Mouse (Mus musculus) retina, postnatal 7 days (tissue): ENCODE results near the gene Smok2a.
"Not testable (repeated sequence)": the region's sequence is repeated elsewhere in the genome, so short reads cannot be mapped to it uniquely, and the experiment has no call there.

Experiments
- DNase-seq: peaks from one replicate; pipeline ENCODE4 v3.0.0-alpha.2; 2012; ENCODE audit warnings: low read depth, low spot score

The Smok2a gene

DNA sequence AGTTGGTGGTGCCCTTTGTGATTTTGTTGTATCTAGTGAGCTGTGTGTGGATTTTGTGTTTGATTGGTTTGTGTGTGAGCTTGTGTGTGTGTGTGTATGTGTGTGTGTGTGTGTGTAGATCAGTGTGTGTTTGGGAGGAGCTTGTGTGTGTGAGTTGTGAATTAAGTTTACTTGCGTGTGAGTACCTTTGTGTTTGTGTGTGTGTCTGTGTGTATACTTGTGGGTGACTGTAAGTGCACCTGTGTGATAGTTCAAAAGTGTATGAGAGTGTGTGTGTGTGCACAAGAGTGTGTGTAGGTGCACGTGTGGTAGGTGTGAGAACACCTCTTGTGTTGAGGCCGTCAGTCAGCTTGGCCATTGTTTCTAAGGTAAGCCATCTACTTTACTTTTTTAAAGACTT lies at the start of gene Smok2a:
TSS of gene Smok2a (plus strand) at position 301 of the 400 bp plus-strand sequence.
- DNase-seq, result no peak

DNA sequence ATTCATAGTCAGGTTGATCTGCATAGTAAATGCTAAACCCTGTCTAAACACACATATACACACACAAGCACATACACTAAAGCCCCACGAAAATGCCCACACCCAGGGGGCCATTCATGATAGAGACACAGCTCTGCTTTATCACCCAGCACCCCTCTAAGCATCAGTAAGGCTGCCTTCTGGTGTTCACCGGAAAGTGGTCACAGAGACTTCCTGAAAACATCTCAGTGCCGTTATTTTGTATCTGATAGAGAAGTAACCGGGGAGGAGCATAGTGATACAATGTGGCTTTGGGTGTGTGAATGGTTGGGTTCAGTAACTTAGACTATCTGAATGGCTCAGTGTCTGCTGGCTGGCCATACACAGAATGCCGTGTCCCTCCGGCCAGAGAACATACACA lies 47.4 kb upstream of the Smok2a start:
- not testable (repeated sequence) for DNase-seq

DNA sequence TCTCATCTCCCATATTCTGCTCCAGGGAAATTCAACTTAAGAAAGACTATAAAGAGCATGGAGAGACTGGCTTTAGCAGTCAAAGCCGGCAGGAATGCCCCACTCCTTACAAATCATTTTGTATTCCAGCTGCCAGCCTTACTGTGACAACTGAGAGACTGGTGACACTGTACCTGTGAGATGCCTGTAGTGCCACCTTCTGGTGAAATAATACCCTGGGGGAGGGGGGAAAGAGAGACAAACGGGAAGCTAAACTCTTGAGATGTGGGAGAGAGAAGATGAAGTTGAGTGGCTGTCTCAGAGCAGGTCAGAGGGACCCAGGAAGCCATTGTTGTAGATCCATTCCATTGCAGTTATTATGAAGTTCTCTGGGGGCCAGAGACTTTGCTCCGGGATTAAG lies 47.0 kb upstream of the Smok2a start:
- DNase-seq, result not testable (repeated sequence)

DNA sequence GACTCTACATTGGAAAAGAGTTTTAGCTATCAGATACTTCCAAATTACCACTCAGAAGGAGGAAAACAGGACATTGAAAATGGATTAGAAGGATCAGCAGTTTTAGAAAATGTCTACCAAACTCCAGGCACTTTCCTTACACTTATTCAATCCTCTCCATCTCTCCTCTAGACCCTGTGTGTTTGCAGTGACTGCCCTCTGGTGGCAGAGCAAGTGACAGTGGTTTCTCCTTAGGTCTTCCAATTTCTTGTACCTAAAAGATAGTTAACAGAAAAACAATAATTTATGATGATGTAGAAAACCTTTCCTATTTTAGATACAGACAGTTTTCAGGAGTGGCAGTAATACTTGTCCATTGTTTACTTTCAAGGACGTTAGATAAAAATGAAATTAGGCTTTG lies 45.4 kb upstream of the Smok2a start:
- not testable (repeated sequence) for DNase-seq

DNA sequence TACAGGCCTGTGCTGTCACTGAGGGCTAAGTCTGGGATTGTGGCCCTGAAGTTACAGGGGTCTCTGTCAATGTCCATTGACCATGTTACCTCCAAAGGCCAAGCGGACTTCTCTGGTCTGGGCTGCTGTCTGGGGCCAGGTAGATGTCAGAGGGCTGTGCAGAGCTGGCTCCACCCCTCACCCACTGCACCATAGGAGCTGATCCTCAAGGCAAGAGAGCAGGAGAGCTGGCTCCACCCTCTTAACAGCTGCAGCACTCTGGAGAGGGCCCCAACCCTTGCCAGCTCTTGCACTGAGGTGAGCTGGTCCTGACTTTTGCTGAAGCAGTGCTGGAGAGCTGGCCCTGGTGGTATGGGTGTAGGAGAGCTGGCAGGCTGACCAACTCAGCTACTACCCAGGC lies 43.2 kb upstream of the Smok2a start:
- not testable (repeated sequence) for DNase-seq

DNA sequence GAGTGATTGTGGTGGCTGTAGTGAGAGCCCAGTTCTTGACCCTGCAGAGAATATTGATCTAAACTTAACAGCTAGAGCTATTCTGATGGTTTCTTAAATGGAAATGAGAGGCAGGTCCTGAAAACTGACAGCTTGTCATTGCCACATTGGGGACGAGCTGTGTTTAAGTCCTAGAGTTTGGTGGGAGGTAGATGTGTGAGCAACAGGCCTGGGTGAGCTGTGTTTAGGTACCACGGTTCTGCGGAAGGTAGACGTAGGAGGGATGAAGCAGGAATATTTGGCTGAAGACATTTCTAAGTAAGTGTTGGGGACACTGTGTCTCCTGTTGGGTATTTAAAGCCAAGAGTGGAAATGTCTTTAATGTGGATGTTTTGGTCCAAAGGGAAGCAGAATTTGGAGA lies 42.0 kb upstream of the Smok2a start:
- DNase-seq, result not testable (repeated sequence)

DNA sequence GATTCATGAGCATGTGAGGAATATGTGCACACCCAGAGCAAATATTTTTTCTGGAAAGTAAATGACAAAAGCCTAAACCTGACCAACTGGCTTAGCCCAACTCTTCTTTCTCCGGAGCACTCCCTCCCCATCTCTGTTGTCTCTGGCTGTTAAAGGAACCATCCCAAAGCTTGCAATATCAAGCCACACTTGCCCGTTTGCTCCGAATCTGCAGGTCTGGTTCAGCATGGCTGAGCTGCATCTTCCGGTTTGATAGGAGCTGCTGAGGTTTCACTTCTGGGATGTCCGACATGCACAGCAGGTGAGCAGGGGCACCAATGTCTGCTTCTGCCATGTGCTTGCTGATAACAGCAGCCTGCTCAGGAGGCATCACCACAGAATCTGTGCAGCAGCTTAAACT lies 40.5 kb upstream of the Smok2a start:
- not testable (repeated sequence) for DNase-seq

DNA sequence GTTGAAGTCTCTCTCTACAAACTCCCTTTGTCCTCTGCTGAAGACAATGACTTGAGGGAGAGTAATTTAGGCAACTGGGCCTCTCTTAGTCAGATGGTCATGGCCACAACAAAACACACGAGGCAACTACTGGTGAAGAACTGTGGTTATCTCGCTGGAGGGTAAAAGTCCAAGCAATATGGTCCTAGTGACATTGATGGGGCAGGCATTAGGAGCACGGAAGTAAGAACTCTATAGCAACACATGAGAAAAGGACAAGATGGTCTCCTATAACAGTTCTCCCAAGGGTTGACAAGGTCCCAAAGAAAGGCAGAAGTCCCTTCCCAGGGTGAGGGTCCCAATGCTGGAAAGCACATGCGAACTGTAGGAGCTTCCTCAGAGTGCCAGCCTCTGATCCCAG lies 38.3 kb upstream of the Smok2a start:
- not testable (repeated sequence) for DNase-seq

DNA sequence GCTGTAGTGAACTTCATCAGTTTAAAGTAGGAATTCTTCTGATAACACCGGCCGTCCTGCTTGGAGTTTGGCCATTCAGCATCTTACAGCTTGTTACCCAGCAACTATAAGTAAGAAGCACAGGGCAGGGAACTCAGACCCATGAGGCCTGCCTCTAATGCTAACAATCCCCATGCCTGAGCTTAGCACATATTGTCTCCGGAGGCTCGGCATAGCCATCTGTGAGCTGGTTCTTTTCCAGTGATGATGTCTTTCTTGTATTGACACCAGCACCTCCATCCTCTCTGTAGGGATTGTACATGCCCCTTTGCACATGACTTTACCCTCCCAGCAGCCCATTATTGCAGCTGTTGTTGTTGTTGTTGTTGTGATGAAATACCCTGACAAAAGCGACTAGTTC lies 36.5 kb upstream of the Smok2a start:
- DNase-seq, result not testable (repeated sequence)

DNA sequence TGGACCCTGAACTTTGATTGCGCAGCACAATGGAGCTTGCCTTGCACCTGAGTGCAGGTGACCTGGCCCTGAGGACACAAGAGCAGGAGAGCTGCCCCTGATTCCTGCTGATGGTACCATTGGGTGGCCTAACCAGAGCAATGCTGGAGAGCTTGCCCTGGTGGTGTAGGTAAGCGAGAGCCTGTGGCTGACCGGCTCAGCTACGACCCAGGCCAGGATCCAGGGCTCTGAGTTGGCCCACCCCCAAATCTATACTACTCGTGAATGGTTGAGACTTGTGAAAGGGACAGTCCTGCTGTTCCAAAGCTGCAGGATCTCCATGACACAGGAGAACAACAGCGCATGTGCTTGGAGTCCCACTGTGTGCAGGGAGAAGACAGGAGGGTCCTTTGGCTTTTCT lies 34.4 kb upstream of the Smok2a start:
- not testable (repeated sequence) for DNase-seq

DNA sequence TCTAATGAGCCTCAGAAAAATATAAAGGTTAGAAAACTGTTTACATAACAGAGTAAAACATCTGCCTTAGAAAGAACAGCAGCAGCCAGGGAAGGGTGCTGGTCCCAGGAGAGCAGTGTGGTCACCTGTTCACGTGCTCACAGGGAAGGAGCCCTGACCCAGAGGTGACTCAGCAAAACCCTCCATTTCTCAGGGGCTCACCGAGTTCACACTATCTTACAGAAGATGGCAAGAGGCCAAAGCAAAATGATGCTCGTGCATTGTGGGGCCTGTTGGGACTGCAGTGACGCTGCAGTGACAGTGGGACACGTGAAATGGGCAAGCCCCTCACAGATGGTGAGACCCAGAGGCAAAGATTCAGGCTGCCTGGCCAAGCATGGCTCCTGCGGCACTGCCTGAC lies 33.4 kb upstream of the Smok2a start:
- DNase-seq, result not testable (repeated sequence)

DNA sequence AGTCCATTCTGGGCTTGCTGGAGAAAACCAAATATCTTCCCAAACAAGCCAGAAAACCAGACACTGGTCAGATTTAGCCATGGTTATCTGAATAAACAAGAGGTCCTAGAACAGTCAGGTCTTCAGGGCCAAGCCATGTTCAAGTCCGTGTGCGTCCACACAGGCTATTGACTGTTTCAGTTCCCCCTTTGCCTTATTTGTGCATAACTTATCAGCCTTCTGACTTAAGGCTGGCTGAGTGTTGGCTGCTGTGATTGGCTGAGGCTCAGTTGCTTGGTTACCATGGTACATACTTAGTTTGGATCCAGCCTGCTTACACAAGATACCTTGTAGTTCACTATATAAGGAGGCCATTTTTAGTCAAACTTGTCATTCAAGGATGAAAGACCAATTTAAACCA lies 32.1 kb upstream of the Smok2a start:
- not testable (repeated sequence) for DNase-seq

DNA sequence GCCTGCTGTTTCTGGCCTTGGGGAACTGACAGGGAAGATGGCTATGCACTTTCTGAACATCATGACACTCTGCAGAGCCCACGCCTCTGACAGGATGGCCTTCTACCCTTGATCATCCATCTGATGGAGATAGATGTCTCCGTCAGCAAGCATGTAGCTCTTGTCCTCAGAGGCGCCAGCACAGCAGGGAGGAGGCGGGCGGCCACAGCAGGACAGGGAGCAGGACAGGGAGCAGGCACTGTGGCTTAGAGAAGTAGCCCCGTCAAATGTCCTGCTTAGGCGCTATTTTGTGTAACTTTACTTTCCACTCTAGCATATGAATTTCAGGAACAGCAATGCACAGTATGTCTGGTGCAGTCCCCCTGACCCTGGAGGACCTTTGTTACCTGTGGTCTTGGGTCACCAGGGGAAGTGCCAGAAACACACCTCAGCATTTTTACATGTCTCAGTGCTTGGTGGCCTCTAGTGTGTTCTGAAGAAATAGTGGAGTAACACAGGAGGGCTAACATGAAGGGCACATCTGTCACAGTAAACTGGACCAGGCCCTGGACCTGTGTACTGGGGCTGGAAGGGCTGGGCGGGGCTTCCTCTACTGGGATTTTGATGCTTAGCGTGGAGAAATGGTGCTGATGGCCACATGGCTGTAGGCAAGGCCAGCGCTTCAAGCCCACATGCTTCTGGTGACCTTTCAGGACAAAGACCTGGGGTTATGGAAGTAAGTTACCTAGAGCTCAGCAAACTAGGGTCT lies 30.0 kb upstream of the Smok2a start:
- DNase-seq, result not testable (repeated sequence)

DNA sequence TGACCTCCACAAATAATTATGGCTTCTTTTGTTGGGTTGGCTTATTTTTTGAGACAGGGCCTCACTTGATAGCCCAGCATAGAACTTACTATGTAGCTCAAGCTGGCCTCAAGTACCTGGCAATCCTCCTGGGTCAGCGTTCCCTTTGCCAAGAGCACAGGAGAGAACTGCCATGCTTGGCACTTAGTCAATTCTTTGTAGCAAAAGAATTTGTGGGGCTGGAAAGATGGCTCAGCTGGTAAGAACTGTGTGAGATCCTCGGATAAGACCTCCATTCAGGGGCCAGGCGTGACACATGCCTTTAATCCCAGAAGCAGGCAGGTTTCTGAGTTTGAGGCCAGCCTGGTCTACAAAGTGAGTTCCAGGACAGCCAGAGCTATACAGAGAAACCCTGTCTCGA lies 24.5 kb upstream of the Smok2a start:
- not testable (repeated sequence) for DNase-seq

DNA sequence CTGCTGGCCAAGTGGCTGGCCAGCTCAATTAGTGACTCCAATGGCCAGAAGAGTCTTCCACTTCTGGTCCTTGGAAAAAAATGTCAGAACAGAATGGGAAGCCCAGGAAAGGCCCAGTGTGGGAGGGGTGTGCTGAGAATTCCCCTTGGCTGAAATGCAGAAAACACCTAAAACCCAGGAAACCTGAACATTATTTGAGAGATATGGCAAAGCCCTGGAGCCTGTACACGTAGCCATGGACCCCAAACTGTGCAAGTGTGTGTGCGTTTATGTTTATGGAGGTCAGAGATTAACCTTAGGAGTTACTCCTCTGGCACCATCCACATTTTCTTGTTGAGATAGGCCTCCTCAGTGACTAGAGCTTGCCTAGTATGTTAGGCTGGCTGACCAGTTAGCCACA lies 22.2 kb upstream of the Smok2a start:
- DNase-seq, result not testable (repeated sequence)

DNA sequence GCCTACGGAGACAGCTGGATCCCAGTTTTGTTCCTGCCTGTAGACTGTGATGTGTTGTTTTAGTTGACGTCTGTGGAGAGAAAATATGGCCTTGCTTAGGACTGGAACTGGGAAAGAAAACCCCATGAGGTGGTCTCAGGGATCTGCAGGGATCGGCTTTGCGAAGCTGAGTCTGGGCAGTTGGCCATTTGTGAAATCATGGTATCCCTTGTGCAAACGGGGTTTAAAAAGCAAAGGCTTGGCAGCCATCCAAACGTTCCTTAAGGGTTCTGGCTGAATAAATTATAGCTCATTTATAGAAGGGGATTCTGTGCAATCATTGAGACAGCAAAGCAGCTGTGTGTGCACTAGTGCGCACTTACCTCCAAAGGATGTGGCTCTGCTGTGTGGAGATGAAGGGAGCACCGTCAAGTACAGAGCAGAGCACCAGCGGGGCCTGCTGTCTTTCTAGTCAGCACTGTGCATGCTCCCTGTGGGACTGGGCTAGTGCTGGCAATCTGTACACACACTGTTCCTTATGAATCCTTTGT lies 21.0 kb upstream of the Smok2a start:
- not testable (repeated sequence) for DNase-seq

DNA sequence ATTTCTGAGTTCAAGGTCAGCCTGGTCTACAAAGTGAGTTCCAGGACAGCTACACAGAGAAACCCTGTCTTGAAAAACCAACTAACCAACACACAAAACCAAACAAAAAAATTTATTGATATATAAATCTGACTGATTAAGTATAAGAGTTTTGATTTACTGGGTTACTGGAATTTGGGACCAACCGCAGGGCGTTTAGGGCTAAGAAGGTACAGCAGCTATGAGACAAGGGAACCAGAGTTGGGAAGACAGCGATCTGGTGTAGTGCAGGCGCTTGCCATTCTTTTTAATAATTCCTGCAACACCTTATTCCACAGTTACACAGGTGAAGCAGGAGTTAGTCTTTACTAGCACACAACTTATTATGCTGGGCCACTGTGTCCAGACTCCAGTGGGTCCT lies 19.4 kb upstream of the Smok2a start:
- DNase-seq, result not testable (repeated sequence)

DNA sequence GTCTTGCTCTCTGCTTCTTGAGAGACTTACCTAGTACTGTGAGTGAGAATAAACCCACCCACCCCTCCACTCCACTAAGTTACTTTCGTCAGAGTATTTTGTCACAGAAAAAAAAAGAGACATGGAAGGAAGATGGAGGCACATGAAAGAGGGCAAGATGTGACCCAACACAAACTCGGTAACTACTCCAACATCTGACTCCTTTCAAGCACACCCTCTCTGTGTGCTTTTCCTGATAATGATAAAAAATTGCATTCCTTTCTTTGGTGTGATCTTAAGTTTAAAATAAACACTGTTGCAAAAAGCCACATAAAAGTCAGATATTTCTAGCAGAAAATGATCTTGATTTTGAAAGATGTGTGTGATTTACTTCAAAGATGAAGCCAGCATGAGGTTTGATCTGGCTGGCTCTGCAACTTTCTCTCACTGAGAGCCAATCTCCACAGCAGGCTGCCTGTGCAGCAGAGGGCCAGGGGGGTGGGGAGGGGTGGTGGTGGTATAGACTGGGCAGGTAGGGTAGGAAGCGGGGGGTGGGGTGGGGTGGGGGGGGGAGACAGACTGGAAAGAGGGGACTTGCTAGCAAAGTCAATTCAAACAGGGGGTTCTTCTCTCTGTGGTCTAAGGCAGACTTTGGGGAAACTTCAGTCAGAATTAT lies 18.4 kb upstream of the Smok2a start:
- DNase-seq, result not testable (repeated sequence)

DNA sequence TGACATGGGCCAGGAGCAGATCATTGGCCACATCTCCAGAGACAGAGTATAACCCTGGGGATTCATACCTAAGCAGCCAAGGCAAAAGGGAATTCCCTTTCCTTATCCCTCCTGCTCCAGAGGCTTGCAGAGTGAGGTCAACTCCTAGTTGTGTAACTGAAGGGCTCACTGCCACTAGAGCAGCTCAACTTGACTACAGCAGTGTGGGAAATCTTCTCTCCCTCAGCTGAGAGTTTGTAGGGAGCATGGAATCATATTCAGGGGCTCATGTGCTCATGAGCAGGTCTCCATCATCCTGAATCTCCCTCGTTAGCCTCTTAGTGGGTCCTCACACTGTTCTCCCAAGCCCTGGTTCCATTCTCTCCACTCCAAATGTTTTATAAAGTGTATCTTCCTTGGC lies 15.7 kb upstream of the Smok2a start:
- DNase-seq, result not testable (repeated sequence)

DNA sequence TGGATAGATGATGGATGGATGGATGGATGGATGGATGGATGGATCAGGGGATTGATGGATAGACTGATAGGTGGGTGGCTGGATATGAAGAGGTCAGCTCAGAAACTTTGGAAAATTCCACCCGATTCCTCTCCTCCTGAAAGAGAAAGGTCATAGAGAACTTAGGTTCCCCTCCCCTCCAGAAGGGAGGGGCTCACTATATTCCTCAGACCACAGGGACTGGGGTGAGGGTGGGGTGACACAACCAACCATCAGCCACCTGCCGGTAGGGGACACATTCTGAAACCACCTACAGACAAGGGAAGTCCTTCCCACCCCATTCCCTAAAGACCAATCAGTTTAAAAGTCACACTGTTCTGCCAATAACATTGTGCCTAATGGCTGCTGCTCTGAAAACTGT lies 14.5 kb upstream of the Smok2a start:
- no peak for DNase-seq

DNA sequence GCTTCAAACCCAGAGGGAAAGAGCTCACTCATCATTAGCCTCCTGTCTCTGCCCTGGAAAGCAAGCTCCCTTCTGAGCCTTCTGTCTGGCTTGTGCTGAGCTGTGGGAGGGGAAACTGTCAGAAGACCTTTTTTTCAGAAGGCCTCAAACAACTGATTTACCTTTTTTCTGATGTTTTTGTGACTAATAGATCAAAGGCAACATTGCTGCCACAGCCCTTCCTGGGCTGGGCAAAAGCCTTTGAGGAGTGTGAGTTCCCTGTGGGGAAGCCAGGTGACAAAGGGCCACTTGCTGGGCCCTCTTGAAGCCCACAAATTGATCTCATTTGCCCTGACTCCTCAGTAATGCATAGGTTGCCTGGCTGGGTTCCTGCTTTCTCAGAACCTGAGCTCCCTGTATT lies 12.5 kb upstream of the Smok2a start:
- not testable (repeated sequence) for DNase-seq

DNA sequence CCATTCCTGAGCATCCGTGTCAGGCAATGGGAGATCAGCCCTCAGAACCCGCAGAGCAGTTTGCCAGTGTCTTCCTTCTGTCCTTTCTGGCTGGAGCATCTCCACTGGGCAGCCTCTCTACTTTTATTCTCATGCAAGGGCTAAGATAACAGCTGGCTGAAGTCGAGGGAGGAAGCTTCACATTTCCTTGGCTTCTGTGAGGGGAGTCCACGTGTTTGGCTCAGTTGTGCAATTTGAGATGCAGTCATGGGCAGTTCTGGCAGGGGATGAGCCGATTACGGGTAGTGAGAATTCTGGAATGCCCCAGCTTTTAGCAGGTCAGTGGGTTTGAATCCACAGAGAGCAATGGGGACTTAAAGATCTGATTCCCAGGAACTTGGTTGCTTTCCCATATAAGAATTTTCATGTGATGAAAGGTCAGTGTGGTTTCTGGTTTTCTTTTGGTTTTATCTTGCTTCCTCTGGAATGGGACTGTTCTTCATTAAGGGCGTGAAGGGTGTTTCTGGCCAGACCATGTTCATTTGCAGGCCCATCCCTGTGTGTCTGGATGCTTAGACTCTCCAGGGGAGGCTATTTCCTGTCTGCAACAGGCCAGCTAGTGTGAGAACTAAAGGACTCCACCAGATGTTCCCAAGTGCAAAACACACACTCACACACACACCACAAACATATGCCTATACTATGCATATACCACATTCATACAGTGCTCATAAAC lies 8.7 kb upstream of the Smok2a start:
- no peak for DNase-seq
